Mouse (Mus musculus) neutrophil, adult 83 days (primary cell): ENCODE results near the gene Adam4. TPM values are rescaled to one million over a fixed set of nuclear protein-coding genes. Genes with fewer than 3 reads are reported as not detected.

Experiments used
- total RNA-seq, 2 experiments: library from RNA; stranded (reverse); gene quantifications; one replicate each; pipeline ENCODE4 v1.2.4; 2023

The Adam4 gene
- 1 to 10 TPM in 1 of 2 experiments, under 1 TPM in 1; 0.48 to 1.1 TPM for total RNA-seq

DNA sequence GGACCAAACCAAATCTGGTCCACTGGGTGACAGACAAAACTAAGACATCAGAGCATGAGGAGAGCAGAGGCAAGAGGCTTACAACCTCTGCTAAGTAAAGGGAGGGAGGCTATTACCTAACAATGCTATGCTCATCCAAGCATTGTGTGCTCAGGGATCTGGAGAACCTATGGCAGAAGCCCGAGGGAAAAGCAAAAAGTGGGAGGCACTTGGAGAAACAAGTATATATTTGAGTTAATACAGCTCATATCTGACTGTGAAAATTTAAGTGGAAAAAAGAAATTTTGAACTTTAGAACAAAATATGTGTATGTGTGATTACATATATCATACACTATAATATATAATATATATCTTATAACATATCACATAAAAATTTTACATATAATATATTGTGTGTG lies at the start of gene Adam4:
Gene Adam4, minus strand, starts transcription at position 101 of the 400 bp plus-strand sequence.

DNA sequence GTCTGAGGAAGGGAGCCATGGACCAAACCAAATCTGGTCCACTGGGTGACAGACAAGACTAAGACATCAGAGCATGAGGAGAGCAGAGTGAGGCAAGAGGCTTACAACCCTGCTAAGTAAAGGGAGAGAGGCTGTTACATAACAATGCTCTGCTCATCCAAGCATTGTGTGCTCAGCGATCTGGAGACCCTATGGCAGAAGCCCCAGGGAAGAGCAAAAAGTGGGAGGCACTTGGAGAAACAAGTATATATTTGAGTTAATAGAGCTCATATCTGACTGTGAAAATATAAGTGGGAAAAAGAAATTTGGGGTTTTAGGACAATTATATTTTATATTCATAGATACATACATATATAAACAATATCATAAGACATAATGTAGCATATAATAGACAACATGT lies 42.4 kb downstream of the Adam4 start, which contains the start of gene Gm4787:
Gene Gm4787, minus strand, starts transcription at position 101 of the 400 bp plus-strand sequence.

Other genes with a start within 250 kb of the Adam4 start
- under 1 TPM; 0.24 to 0.38 TPM for gene Slc8a3, start 88.8 kb downstream of the Adam4 start, total RNA-seq
- under 1 TPM; 0.31 to 0.93 TPM for gene Gm4787, start 42.5 kb downstream of the Adam4 start, total RNA-seq
- gene Cox16, start 63.2 kb upstream of the Adam4 start, total RNA-seq, result 10 to 100 TPM; 28.2 to 38.4 TPM
- gene Gm20498, start 111.0 kb upstream of the Adam4 start, total RNA-seq, result 1 to 10 TPM; 8.8 to 9.7 TPM
- 10 to 100 TPM; 11.9 to 13.7 TPM for gene Synj2bp, start 111.0 kb upstream of the Adam4 start, total RNA-seq
- gene Adam21, start 146.5 kb upstream of the Adam4 start, total RNA-seq, result not detected
- gene Med6, start 173.1 kb upstream of the Adam4 start, total RNA-seq, result 10 to 100 TPM; 22.3 to 23.8 TPM
- not detected for gene Ttc9, start 209.3 kb upstream of the Adam4 start, total RNA-seq